In the genomic region with DNA sequence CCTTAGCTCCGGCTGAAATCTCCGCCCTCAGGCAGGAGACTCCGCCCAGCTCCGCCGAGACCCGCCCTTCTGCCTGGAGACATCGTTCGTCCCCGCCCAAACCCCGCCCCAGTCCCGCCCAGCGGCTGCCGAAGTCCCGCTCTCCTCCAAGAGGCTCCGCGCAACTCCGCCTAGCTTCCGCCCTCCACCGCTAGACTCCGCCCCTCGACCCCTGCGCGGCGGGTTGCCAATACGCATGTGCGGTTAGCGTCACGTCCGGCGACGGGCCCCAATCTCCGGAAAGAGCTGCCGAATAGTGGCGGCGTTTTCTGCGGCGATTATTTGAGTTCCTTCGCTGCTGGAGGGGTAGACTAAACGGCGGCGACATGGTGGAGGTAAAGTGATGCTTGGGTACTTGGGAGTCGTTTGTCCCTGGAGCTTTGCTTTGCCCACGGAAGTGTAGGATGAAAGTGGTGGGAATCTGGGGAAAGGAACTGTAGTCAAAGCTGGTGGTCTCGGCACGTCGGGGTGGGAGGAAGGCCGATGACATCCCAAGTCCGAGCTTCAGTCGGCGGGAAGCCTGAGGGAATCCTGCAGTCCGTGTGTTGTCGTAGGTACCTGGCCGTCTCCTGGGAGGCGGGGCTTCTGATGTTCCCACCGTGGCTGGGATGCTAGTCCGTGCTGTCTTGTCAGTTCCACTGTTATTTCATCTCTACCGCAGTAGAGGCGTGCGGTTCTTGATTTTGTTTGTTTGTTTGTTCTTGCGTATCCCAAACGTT, we compare ENCODE assay signal across 8 mouse cellular contexts. TPM values are rescaled to one million over a fixed set of nuclear protein-coding genes. Genes with fewer than 3 reads are reported as not detected.
A peak's percentile ranks its signal among the peaks of the same experiment; 100 is the strongest.
DNase-seq lines count a peak whose midpoint lies in the region; ATAC-seq lines count a peak whose summit lies in the region.

Gene Plrg1 (plus strand): TSS at position 242 of the 758 bp plus-strand sequence.

- H3K9me3 ChIP-seq in heart, embryonic 13.5 days, result no peaks in the 10 kb centered on the region
- no peaks in the 10 kb centered on the region for H3K9me3 ChIP-seq in liver, embryonic 12.5 days (replicated peaks)
- no peaks in the 10 kb centered on the region for H3K9me3 ChIP-seq in stomach, embryonic 15.5 days

- H3K36me3 ChIP-seq in heart, embryonic 13.5 days, result peaks cover 36% of the 10 kb centered on the region
- peaks cover 36% of the 10 kb centered on the region for H3K36me3 ChIP-seq in liver, embryonic 12.5 days
- peaks cover 15% of the 10 kb centered on the region for H3K36me3 ChIP-seq in stomach, embryonic 15.5 days

- H3K4me1 ChIP-seq in brown adipose tissue, adult 24 weeks (ENCODE audit: control insufficient read depth, insufficient read depth, insufficient read length, low read length), result peaks cover 3% of the 10 kb centered on the region; the same call in 1 of the 2 replicates
- peaks cover 9% of the 10 kb centered on the region for H3K4me1 ChIP-seq in heart, embryonic 13.5 days
- peaks cover 32% of the 10 kb centered on the region for H3K4me1 ChIP-seq in liver, embryonic 12.5 days
- peaks cover 5% of the 10 kb centered on the region; the same call in 1 of the 2 replicates for H3K4me1 ChIP-seq in stomach, embryonic 15.5 days

- H3K27ac ChIP-seq in brown adipose tissue, adult 24 weeks (replicated peaks; ENCODE audit: low read depth, low read length), result peak within 1 kb of the TSS; percentile 72
- peak within 1 kb of the TSS; percentile 71 for H3K27ac ChIP-seq in heart, embryonic 13.5 days (replicated peaks)
- H3K27ac ChIP-seq in liver, embryonic 12.5 days, result peak within 1 kb of the TSS; percentile 77
- peak within 1 kb of the TSS; percentile 75 for H3K27ac ChIP-seq in stomach, embryonic 15.5 days

- H3K4me3 ChIP-seq in brown adipose tissue, adult 24 weeks (ENCODE audit: insufficient read depth, low read depth, low read length), result peak within 1 kb of the TSS; percentile 88
- H3K4me3 ChIP-seq in heart, embryonic 13.5 days, result peak within 1 kb of the TSS; percentile 66
- H3K4me3 ChIP-seq in liver, embryonic 12.5 days, result peak within 1 kb of the TSS; percentile 93
- H3K4me3 ChIP-seq in stomach, embryonic 15.5 days (replicated peaks), result peak within 1 kb of the TSS; percentile 84

- H3K9ac ChIP-seq in heart, embryonic 13.5 days, result peak within 1 kb of the TSS; percentile 85
- H3K9ac ChIP-seq in liver, embryonic 12.5 days, result peak within 1 kb of the TSS; percentile 90
- H3K9ac ChIP-seq in stomach, embryonic 15.5 days, result peak within 1 kb of the TSS; percentile 77

- no peaks in the 10 kb centered on the region for H3K27me3 ChIP-seq in heart, embryonic 13.5 days (replicated peaks)
- H3K27me3 ChIP-seq in liver, embryonic 12.5 days (replicated peaks), result no peaks in the 10 kb centered on the region
- H3K27me3 ChIP-seq in stomach, embryonic 15.5 days (replicated peaks), result no peaks in the 10 kb centered on the region

- peak within 1 kb of the TSS; percentile 91 for H3K4me2 ChIP-seq in heart, embryonic 13.5 days
- H3K4me2 ChIP-seq in liver, embryonic 12.5 days, result peak within 1 kb of the TSS; percentile 91
- peak within 1 kb of the TSS; percentile 76 for H3K4me2 ChIP-seq in stomach, embryonic 15.5 days

- peak; percentile 97 for ATAC-seq in heart, embryonic 13.5 days (ENCODE audit: extremely low read depth, insufficient number of reproducible peaks, low FRiP score, low TSS enrichment)
- ATAC-seq in liver, embryonic 12.5 days, result peak; percentile 98
- peak; percentile 99 for ATAC-seq in stomach, embryonic 15.5 days (ENCODE audit: insufficient read depth, low FRiP score, low read depth)

- WGBS in heart, embryonic 13.5 days, result under 1% methylated on average over 61 of the region's 61 CpGs
- under 1% methylated on average over 61 of the region's 61 CpGs for WGBS in liver, embryonic 12.5 days (ENCODE audit: insufficient replicate concordance)
- whole genome bisulfite sequencing in stomach, embryonic 15.5 days, result under 1% methylated on average over 61 of the region's 61 CpGs

- peak; percentile 100 for DNase-seq in CD4-positive, CD25-positive, alpha-beta regulatory T cell, adult 2 months (ENCODE audit: low read depth, low spot score)
- peak; percentile 61 for DNase-seq in fat pad, adult 2 months (ENCODE audit: extremely low read depth, low read depth, low spot score)
- peak; percentile 99 for DNase-seq in kidney, postnatal 10 days
- peak; percentile 99 for DNase-seq in natural killer cell, adult 2 months (ENCODE audit: low spot score in 2 of 2)

RNA-seq across cellular contexts. Expression of gene Plrg1, which starts in this region (rescaled TPM):
- polyA plus RNA-seq in brown adipose tissue, adult 24 weeks (2012; ENCODE audit: insufficient read depth, insufficient read length, missing spikeins), result 20.1 and 21.7 TPM in 2 replicates
- 56.5 and 68.0 TPM in 2 replicates for polyA plus RNA-seq in heart, embryonic 13.5 days (2015; fragmentation: Nextera tagmentation; extraction: Ambion mirVana)
- polyA plus RNA-seq in liver, embryonic 12.5 days (2016; fragmentation: Nextera tagmentation; extraction: Ambion mirVana), result 66.2 and 69.4 TPM in 2 replicates
- polyA plus RNA-seq in stomach, embryonic 15.5 days (2015; fragmentation: Nextera tagmentation; extraction: Ambion mirVana), result 84.2 and 85.6 TPM in 2 replicates

Comparison
In these comparisons a context has a peak if more than half of its experiments do, and no peak if none do; other contexts are left out.
1. Peak in every context shown above with its lines: DNase-seq, ATAC-seq, H3K4me3 ChIP-seq and H3K27ac ChIP-seq.